Mouse (Mus musculus): ENCODE data around the gene Pgam5.

Pgam5 gene

DNA sequence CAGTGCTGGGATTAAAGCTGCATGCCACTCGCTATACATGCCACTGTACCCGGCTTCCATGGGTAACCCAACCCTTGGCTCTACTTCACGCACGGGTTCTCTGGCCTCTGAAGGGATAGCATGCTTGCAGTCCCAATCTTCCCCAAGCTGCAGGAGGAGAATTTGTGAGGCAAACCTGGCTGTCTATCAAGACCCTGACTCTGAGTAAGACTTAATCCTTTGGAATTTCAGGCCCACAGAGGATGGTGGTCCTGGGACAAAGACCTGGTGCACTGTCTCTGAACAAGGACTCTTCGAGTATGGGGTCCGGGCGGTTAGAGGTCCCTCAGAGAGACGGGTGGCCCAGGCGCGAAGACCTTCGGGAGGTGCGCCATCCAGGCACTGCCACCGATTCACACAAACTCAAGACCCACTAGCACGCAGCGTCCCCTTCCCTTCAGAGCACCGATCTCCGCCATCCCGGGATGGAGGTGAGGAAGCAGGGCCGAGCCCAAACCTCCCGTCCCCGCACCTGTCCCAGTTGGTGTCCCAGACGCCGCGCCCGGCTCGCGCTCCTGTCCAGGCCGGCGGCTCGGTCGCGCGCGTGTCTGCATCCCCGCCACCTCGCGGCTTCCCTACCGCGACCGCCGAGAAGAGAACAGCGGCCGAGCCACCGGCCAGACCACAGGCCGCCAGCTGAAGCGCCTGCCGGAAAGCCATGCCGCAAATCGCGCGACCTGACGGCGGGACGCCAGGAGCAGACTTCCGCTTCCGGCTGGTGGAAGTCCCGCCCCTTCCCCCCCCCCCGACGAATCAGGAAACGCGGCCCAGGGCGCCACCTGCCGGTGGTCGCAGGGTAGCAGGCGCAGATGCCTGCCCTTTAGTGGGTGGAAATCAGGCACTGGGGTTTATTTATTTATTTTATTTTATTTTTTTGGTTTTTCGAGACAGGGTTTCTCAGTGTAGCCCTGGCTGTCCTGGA lies at the start of gene Pgam5:
Gene Pgam5, minus strand, starts transcription at position 773 of the 961 bp plus-strand sequence.
- DNase-seq (ENCODE audit: low spot score in 2 of 2), result peak; percentile 88 to 96

DNA sequence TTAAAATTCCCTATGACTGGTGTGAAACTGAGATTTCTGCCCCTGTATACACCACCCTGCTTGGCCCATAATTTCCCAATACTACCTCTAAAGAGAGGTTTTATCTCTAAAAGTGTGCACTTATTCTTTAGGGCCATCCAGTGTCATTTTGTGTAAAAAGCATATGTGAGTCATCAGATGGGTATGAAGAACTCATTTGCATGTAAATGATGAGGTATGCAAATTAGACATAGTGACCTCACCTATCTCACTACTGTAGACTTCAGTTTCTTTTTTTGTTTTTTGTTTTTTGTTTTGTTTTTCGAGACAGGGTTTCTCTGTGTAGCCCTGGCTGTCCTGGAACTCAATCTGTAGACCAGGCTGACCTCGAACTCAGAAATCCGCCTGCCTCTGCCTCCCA lies 43.4 kb upstream of the Pgam5 start:
- DNase-seq (ENCODE audit: low spot score in 2 of 2), result no peak

DNA sequence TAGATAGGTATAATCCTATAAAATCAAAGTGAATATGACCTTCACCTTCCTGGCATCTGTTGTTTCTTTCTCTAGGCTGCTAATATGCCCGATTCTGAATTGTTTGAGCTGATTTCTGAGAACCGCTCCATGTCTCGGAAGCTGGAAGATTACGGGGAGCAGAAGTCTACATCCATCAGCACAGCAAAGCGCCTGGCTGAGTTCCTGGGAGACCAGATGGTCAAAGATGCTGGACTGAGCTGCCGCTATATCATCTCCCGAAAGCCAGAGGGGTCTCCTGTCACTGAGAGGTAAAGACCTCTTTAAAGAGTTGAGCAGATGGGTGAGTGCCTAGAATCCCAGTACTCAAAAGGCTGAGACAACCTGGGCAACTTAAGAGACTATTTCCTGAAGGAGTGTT lies 39.1 kb upstream of the Pgam5 start:
- no peak for DNase-seq (ENCODE audit: low spot score in 2 of 2)

GRCm38 (mm10) chr5:110300591-110300990 lies 30.9 kb upstream of the Pgam5 start:
- no peak for DNase-seq (ENCODE audit: low spot score in 2 of 2)

- DNase-seq (ENCODE audit: low spot score in 2 of 2), result no peak
These were observed 26.9 kb upstream of the Pgam5 start for GRCm38 (mm10) chr5:110296637-110297036.

DNA sequence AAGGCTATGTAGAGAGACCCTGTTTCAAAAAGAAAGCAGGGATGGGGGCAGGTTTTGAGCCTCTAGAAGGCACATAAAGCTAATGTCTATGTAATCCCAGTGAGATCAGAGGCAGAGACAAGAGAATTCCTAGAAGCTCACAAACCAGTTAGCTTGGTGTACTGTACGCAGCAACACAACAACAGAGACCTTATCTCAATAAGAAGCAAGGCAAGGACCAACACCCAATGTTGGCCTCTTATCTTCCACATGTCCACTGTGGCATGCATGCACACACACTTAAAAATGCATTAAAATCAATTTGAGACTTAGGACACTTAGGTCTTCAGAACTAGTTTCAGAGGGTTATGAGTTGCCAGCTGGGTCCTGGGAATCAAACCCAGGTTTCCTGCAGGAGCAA lies 21.9 kb upstream of the Pgam5 start:
- DNase-seq (ENCODE audit: low spot score in 2 of 2), result no peak

- no peak for DNase-seq (ENCODE audit: low spot score in 2 of 2)
These were observed 17.4 kb upstream of the Pgam5 start for GRCm38 (mm10) chr5:110287084-110287475.

- no peak for DNase-seq (ENCODE audit: low spot score in 2 of 2)
These were observed 16.9 kb upstream of the Pgam5 start for GRCm38 (mm10) chr5:110286446-110287083.

- peak; percentile 67 to 89 for DNase-seq (ENCODE audit: low spot score in 2 of 2)
These were observed 16.2 kb upstream of the Pgam5 start, which contains the start of the genes Pxmp2 and Pole for GRCm38 (mm10) chr5:110285770-110286445. Gene Pxmp2, minus strand, starts transcription at chr5:110286186. Gene Pole, plus strand, starts transcription at chr5:110286306.

GRCm38 (mm10) chr5:110285156-110285555 lies 15.4 kb upstream of the Pgam5 start:
- DNase-seq (ENCODE audit: low spot score in 2 of 2), result no peak

- DNase-seq (ENCODE audit: low spot score in 2 of 2), result peak; percentile 32 to 59
These were observed 14.8 kb upstream of the Pgam5 start for GRCm38 (mm10) chr5:110284536-110284935.

DNA sequence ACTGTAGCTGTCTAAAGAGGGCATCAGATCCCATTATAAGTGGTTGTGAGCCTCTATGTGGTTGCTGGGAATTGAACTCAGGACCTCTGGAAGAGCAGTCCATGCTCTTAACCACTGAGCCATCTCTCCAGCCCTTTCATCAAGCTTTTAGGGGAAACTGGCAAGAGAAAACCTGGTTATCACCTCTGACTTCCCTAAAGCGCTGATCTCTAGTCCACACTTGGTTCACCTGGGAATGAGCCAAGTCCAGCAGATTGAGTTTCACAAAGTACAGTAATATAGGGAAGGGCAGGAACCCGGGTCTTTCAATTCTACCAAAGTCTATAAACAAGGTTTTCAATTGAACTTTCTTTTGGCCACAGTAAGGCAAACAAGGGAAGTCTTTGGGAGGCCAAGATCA lies 12.3 kb upstream of the Pgam5 start:
- no peak for DNase-seq (ENCODE audit: low spot score in 2 of 2)

DNA sequence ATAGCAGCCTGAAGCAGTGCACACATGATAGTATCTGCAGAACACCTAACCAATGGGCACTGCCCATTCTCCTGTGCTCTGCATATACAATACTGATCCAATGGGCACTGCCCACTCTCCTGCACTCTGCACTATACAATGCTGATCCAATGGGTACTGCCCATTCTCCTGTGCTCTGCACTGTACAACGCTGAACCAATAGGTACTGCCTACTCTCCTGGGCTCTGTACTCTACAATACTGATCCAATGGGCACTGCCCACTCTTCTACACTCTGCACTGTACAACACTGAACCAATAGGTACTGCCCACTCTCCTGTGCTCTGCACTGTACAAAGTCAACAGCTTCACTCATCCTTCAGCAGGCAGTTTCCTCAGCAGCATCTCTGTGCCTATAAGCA lies 7.2 kb upstream of the Pgam5 start:
- DNase-seq (ENCODE audit: low spot score in 2 of 2), result no peak

DNA sequence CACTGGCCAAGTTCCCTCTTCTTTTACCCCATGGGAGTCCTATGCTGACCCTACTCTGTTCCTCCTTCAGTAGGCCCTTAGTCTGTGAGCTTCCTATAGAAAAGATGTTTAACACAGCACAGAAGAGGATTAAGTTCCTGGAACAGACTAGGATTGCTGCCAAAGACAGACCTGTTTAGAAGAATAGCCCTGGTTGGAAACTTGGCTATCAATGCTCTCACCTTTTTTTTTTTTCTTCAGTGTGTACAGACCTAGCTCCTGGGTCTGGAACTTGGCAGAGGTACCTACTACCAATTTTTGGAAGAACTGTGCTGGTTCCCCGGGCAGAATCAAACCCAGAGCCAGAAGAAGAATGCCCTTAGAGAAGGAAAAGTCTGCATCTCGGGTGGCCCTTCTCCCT lies 6.7 kb upstream of the Pgam5 start:
- DNase-seq (ENCODE audit: low spot score in 2 of 2), result no peak

- DNase-seq (ENCODE audit: low spot score in 2 of 2), result no peak
These were observed 5.1 kb upstream of the Pgam5 start for GRCm38 (mm10) chr5:110274846-110275245.

DNA sequence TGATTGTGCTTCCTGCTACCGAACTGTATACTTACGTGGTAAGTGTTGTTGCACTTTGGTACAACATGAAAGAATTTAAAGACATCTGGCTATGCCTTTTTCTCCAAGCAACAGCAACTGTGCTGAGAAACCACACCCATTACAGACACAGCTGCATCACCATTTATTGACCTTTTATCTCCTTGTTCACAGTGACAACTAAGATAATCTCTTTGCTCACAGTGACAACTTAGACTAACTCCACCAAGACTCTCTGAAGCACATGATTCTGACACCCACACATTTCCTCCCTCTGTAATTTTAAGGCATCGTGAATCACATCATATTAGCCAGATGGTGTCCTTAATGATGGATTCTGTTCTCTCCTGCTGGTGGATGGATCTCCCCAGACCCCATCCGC lies 4.4 kb upstream of the Pgam5 start:
- no peak for DNase-seq (ENCODE audit: low spot score in 2 of 2)

DNA sequence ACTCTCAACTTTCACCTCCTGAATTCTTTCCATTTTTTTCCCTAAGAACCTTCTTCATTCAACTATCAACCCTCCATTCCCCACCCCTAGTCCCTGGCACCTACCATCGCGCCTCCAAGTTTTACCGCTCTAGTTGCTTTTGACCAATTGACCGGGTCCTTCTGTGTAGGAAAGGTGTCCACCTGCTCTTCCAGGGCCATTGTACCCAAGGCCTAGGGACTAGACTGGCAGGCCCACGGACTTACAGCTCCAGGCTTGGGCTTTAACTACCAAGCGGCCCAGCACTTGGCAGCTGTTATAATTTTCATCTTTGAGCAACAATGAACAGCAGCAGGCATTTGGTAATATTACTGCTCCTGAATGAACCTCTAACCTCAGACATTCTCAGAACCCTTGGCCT lies 529 bp upstream of the Pgam5 start:
- DNase-seq (ENCODE audit: low spot score in 2 of 2), result no peak

- DNase-seq (ENCODE audit: low spot score in 2 of 2), result no peak
These were observed 2.8 kb downstream of the Pgam5 start for GRCm38 (mm10) chr5:110266941-110267340.

- DNase-seq (ENCODE audit: low spot score in 2 of 2), result no peak
These were observed 25.6 kb downstream of the Pgam5 start for GRCm38 (mm10) chr5:110244091-110244490.

DNA sequence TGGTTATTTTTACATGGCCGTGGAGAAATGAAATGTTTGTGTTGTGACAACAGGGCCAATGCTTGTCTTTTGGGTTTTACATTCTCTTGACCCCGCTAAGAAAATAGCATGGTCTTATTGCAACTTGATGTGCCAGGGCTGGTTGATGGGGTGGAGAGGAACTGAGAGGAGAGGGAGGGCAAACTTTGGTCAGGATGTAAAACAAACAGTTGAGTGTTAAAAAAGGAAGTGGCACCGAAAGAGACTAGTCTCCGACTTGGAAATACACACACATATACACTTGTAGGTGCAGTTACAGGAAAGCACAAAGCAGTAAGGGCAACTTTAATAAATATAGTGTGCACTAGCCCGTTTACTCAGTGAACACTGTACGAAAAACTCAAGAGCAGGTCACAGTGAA lies 37.4 kb downstream of the Pgam5 start:
- DNase-seq (ENCODE audit: low spot score in 2 of 2), result no peak

DNA sequence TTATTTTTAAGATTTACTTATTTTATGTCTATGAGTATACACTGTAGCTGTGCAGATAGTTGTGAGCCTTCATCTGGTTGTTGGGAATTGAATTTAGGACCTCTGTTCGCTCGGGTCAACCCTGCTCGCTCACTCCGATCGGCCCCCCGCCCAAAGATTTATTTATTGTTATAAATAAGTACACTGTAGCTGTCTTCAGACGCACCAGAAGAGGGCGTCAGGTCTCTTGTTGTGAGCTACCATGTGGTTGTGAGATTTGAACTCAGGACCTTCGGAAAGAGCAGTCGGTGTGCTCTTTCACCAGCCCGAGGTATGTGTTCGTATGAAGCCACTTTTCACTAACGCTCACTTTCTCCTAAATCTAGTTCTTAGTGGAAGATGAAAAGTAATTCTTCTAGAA lies 38.1 kb downstream of the Pgam5 start:
- peak in 1 of 2 experiments; percentile 2 for DNase-seq (ENCODE audit: low spot score in 2 of 2)

DNA sequence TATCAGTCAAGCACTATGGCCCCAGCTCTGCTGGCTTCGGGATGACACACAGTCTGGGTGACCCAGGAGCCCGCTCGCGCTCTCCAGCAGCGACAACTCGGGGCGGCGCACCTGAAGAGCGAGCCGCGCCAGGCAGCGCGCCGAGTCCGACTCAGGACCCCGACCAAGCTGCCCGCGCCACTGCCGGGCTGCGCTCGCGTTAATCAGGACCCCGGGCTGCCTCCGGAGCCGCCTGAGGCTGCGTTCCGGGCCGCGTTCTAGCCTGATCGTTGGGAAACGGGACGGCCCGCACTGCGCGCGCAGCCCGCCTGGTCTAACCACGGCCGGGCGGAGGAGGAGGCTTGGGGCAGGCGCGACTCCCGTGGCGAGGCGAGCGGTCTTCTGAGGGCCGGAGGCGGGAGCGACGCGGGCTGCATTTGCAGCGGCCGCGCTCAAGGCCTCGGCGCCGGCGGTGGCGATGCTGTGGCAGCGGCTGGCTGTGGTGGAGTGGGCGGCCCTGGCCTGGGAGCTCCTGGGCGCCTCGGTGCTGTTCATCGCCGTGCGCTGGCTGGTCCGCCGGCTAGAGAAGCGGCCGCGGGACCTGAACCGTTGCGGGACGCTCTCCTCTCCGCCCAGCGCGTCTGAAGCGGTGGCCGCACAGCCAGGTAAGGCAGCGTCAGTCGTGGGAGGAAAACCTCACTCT lies 38.8 kb downstream of the Pgam5 start, which contains the start of gene Ankle2:
Gene Ankle2, plus strand, starts transcription at position 225 of the 682 bp plus-strand sequence.
- DNase-seq (ENCODE audit: low spot score in 2 of 2), result peak; percentile 86 to 91
